Mouse (Mus musculus): ENCODE measurements at regions not wholly inside any gene's neighbourhood (a gene's known extent, or its start where the extent isn't known, plus 50 kb on each side); places are given as distances from the start of the nearest gene placed in this dataset.

GRCm38 (mm10) chr19:54177491-54177890 is 133.5 kb downstream of the Adra2a start:
- TF ChIP-seq GATA1 (IDR thresholded peaks at IDR 0.05; ENCODE audit: borderline replicate concordance, low read length): no peak
- TF ChIP-seq FLI1 (IDR thresholded peaks at IDR 0.05; ENCODE audit: low read length): no peak

Data from megakaryocyte, embryonic 14.5 days (primary cell).